Mouse (Mus musculus) gastrocnemius, adult 2 months (tissue): ENCODE data around the gene Hic2. TPM values are rescaled to one million over a fixed set of nuclear protein-coding genes. Genes with fewer than 3 reads are reported as not detected.
A peak's percentile ranks its signal among the peaks of the same experiment; 100 is the strongest.

Source experiments
- DNase-seq: peaks from one replicate; pipeline ENCODE4 v3.0.0; 2022
- H3K27ac ChIP-seq: fragments of 200-600 bp; 2 replicates; pipeline ENCODE4 v1.8.1; 2022; ENCODE audit warnings: mild to moderate bottlenecking
- H3K4me3 ChIP-seq: fragments of 200-600 bp; 2 replicates; pipeline ENCODE4 v1.8.1; 2022; ENCODE audit warnings: mild to moderate bottlenecking, moderate library complexity
- CTCF ChIP-seq: fragments of 200-600 bp; IDR thresholded peaks from 2 replicates; pipeline ENCODE4 v1.8.1; 2022; ENCODE audit warnings: antibody characterized with exemption, mild to moderate bottlenecking, moderate library complexity
- intact Hi-C: fragments of 180-260 bp; cut with DNase I; formaldehyde crosslinking; loops from one replicate; pipeline ENCODE4 v1.15.1; 2025
- long read RNA-seq, 2 experiments: library from polyadenylated mRNA; stranded (forward); transcript quantifications; one replicate each; pipeline ENCODE4 v2.0.0; 2021
- total RNA-seq, 2 experiments: library from RNA; stranded (reverse); gene quantifications; 2 replicates each; pipeline ENCODE4 v1.2.3; 2021

The Hic2 gene
- 1 to 10 TPM; 1.1 to 1.8 TPM for total RNA-seq
- long read RNA-seq, experiment 1, full-length matches to known transcripts, result 1 of 1 reads
- long read RNA-seq, experiment 1, partial matches to known transcripts, result 0 of 1 reads
- long read RNA-seq, experiment 1, other reads (novel, unspliced or antisense), result 0 of 1 reads
- long read RNA-seq, experiment 2, result 0 reads

GRCm38 (mm10) chr16:17232794-17233701 is at the start of gene Hic2:
TSS of gene Hic2 (plus strand) at chr16:17233572.
- H3K27ac ChIP-seq, result peak within 1 kb of the TSS; percentile 94
- DNase-seq, result peak; percentile 97
- no peak for TF ChIP-seq CTCF
- intact Hi-C loops, result no loop called here
- peak within 1 kb of the TSS; percentile 85 for H3K4me3 ChIP-seq

- H3K27ac ChIP-seq, result peak overlapping the region; percentile 2; the same call in 1 of the 2 replicates
- DNase-seq, result no peak
- intact Hi-C loops, result no loop called here
- no peak overlapping the region for H3K4me3 ChIP-seq
- no peak for TF ChIP-seq CTCF
Observed at GRCm38 (mm10) chr16:17185475-17185874, 47.9 kb upstream of the Hic2 start.

GRCm38 (mm10) chr16:17193823-17194222 is 39.5 kb upstream of the Hic2 start:
- Histone ChIP-seq H3K4me3 (no peak overlapping the region), H3K27ac (no peak overlapping the region)
- no peak for DNase-seq
- no peak for TF ChIP-seq CTCF
- intact Hi-C loops, result no loop called here

GRCm38 (mm10) chr16:17200121-17200952 is 33.0 kb upstream of the Hic2 start:
- no peak for TF ChIP-seq CTCF
- H3K4me3 ChIP-seq, result peak overlapping the region; percentile 99
- DNase-seq, result no peak
- H3K27ac ChIP-seq, result peak overlapping the region; percentile 95
- intact Hi-C loops, result no loop called here

GRCm38 (mm10) chr16:17200953-17201707 is 32.2 kb upstream of the Hic2 start:
- no peak for TF ChIP-seq CTCF
- peak overlapping the region; percentile 99 for H3K4me3 ChIP-seq
- peak overlapping the region; percentile 95 for H3K27ac ChIP-seq
- peak; percentile 88 for DNase-seq
- intact Hi-C loops, result no loop called here

GRCm38 (mm10) chr16:17201977-17202376 is 31.4 kb upstream of the Hic2 start:
- intact Hi-C loops, result no loop called here
- DNase-seq, result no peak
- no peak for TF ChIP-seq CTCF
- peak overlapping the region; percentile 95 for H3K27ac ChIP-seq
- H3K4me3 ChIP-seq, result peak overlapping the region; percentile 99

- peak within 1 kb of the TSS; percentile 99 for H3K4me3 ChIP-seq
- no peak for DNase-seq
- intact Hi-C loops, result no loop called here
- TF ChIP-seq CTCF, result no peak
- H3K27ac ChIP-seq, result peak within 1 kb of the TSS; percentile 95
Observed at GRCm38 (mm10) chr16:17202549-17202948, 30.8 kb upstream of the Hic2 start, which contains the start of gene Ube2l3. TSS of gene Ube2l3 (minus strand) at chr16:17202649.

- TF ChIP-seq CTCF, result peak; percentile 66
- intact Hi-C loops, result loop anchor here (5.0 kb wide), 2 partner anchors 58 to 73 kb away; partner anchors contain the start of genes Ccdc116 and Sdf2l1
- DNase-seq, result peak; percentile 36
- Histone ChIP-seq H3K27ac (no peak overlapping the region), H3K4me3 (no peak overlapping the region)
Observed at GRCm38 (mm10) chr16:17204990-17205389, 28.4 kb upstream of the Hic2 start.

GRCm38 (mm10) chr16:17208389-17209361 is 24.7 kb upstream of the Hic2 start, which contains the start of gene Rimbp3:
TSS of gene Rimbp3 (plus strand) at chr16:17208603.
- peak; percentile 90 for DNase-seq
- Histone ChIP-seq H3K27ac (peak within 1 kb of the TSS; percentile 66), H3K4me3 (peak within 1 kb of the TSS; percentile 88)
- intact Hi-C loops, result loop anchor here (1.0 to 5.0 kb wide), 3 partner anchors 61 to 76 kb away; partner anchors contain the start of genes Ccdc116, Sdf2l1 and Tmem191c
- peak; percentile 97; the same call in 1 of the 2 replicates for TF ChIP-seq CTCF

GRCm38 (mm10) chr16:17209404-17209960 is 23.9 kb upstream of the Hic2 start:
- Histone ChIP-seq H3K4me3 (peak overlapping the region; percentile 88), H3K27ac (no peak overlapping the region)
- DNase-seq, result peak; percentile 39
- intact Hi-C loops, result loop anchor here (1.0 to 5.0 kb wide), 3 partner anchors 62 to 77 kb away; partner anchors contain the start of genes Ccdc116, Sdf2l1 and Tmem191c
- TF ChIP-seq CTCF, result no peak
